Mouse (Mus musculus) intestine, postnatal 0 days (tissue): ENCODE measurements around the gene Fcor. TPM values are rescaled to one million over a fixed set of nuclear protein-coding genes. Genes with fewer than 3 reads are reported as not detected.

ENCODE experiments used
- ATAC-seq: fragments of 200-750 bp; cut with Nextera tagmentation; 2 replicates; pipeline ENCODE4 v1.8.0; 2017; ENCODE audit warnings: mild to moderate bottlenecking, moderate TSS enrichment, moderate library complexity
- H3K27ac ChIP-seq: fragments of 300-500 bp; sonication (generic); 2 replicates; pipeline ENCODE4 v1.5.1; 2014; ENCODE audit warnings: mild to moderate bottlenecking, low read depth, low read length, moderate library complexity
- H3K27me3 ChIP-seq: fragments of 300-500 bp; sonication (generic); replicated peaks from 2 replicates; pipeline ENCODE4 v1.6.1; 2014; ENCODE audit warnings: low read length, mixed read lengths; ENCODE audit not compliant: control insufficient read depth, insufficient read depth
- H3K36me3 ChIP-seq: fragments of 300-500 bp; sonication (generic); 2 replicates; pipeline ENCODE4 v1.6.1; 2014; ENCODE audit warnings: mild to moderate bottlenecking, moderate library complexity; ENCODE audit not compliant: control insufficient read depth, insufficient read depth
- H3K4me1 ChIP-seq: fragments of 300-500 bp; sonication (generic); replicated peaks from 2 replicates; pipeline ENCODE4 v1.6.1; 2014; ENCODE audit warnings: antibody characterized with exemption, low read length, mixed read lengths; ENCODE audit not compliant: control insufficient read depth, insufficient read depth
- H3K4me2 ChIP-seq: fragments of 300-500 bp; sonication (generic); replicated peaks from 2 replicates; pipeline ENCODE4 v1.6.1; 2014; ENCODE audit warnings: low read depth, mild to moderate bottlenecking, moderate library complexity
- H3K4me3 ChIP-seq: fragments of 300-500 bp; sonication (generic); 2 replicates; pipeline ENCODE4 v1.5.1; 2014; ENCODE audit warnings: low read depth, low read length
- H3K9ac ChIP-seq: fragments of 300-500 bp; sonication (generic); 2 replicates; pipeline ENCODE4 v1.6.1; 2014; ENCODE audit warnings: mild to moderate bottlenecking, low read depth, low read length
- H3K9me3 ChIP-seq: fragments of 300-500 bp; sonication (generic); 2 replicates; pipeline ENCODE4 v1.6.1; 2016; ENCODE audit warnings: mixed run types; ENCODE audit not compliant: control insufficient read depth
- CTCF ChIP-seq: sonication (generic); IDR thresholded peaks from 2 replicates; pipeline ENCODE4 v1.5.1; 2016; ENCODE audit warnings: low read depth, mild to moderate bottlenecking, control low read depth, antibody characterized with exemption, moderate library complexity
- WGBS: fragments of 180-500 bp; shearing (Covaris S2); extraction: QIAGEN DNeasy Blood & Tissue Kit; methylation state at CpG from one replicate; pipeline ENCODE4 v1.1.7; 2014; 5-methylcytosine and 5-hydroxymethylcytosine counted together
- polyA plus RNA-seq: library from polyadenylated mRNA; unstranded; fragments of >200 nt; fragmentation: Nextera tagmentation; extraction: Ambion mirVana; gene quantifications from 2 replicates; pipeline ENCODE4 v1.2.1, GENCODE M21; 2015

Gene Fcor
- polyA plus RNA-seq, 1 experiment from 2014 or later, result 2.8 TPM

GRCm38 (mm10) chr8:3676993-3677579 lies 4.9 kb upstream of the Fcor start:
- H3K36me3 ChIP-seq, result peaks cover 31% of the 10 kb centered on the region
- no peaks in the 10 kb centered on the region for H3K4me1 ChIP-seq
- H3K9ac ChIP-seq, result peak overlapping the region; percentile 95
- peak overlapping the region; percentile 89 for H3K27ac ChIP-seq
- peak overlapping the region; percentile 82 for H3K4me2 ChIP-seq
- peak; percentile 9; the same call in 1 of the 2 replicates for ATAC-seq
- H3K9me3 ChIP-seq, result no peaks in the 10 kb centered on the region
- H3K27me3 ChIP-seq, result no peaks in the 10 kb centered on the region
- no peak for TF ChIP-seq CTCF
- peak overlapping the region; percentile 91 for H3K4me3 ChIP-seq
- 2% methylated on average over 15 of the region's 15 CpGs for WGBS

- Histone ChIP-seq H3K4me1 (no peaks in the 10 kb centered on the region), H3K4me3 (peak within 1 kb of the TSS; percentile 91), H3K4me2 (peak within 1 kb of the TSS; percentile 82), H3K9ac (peak within 1 kb of the TSS; percentile 95), H3K36me3 (peaks cover 30% of the 10 kb centered on the region), H3K9me3 (no peaks in the 10 kb centered on the region), H3K27ac (peak within 1 kb of the TSS; percentile 89), H3K27me3 (no peaks in the 10 kb centered on the region)
- peak; percentile 99 for TF ChIP-seq CTCF
- peak; percentile 84 for ATAC-seq
- WGBS, result under 1% methylated on average over 61 of the region's 61 CpGs
Measured at GRCm38 (mm10) chr8:3676131-3676992, 4.2 kb upstream of the Fcor start, which contains the start of gene Trappc5. Trappc5 (plus strand) TSS chr8:3676299.

GRCm38 (mm10) chr8:3674671-3675070 lies 2.5 kb upstream of the Fcor start:
- no peak overlapping the region for H3K4me3 ChIP-seq
- H3K27ac ChIP-seq, result no peak overlapping the region
- H3K36me3 ChIP-seq, result peaks cover 13% of the 10 kb centered on the region
- H3K9me3 ChIP-seq, result no peaks in the 10 kb centered on the region
- H3K4me2 ChIP-seq, result no peak overlapping the region
- no peaks in the 10 kb centered on the region for H3K4me1 ChIP-seq
- no peak for TF ChIP-seq CTCF
- ATAC-seq, result no peak
- 51% methylated on average over 3 of the region's 3 CpGs for WGBS
- no peak overlapping the region for H3K9ac ChIP-seq
- H3K27me3 ChIP-seq, result no peaks in the 10 kb centered on the region

- H3K36me3 ChIP-seq, result no peaks in the 10 kb centered on the region
- H3K27ac ChIP-seq, result no peak overlapping the region
- H3K9ac ChIP-seq, result no peak overlapping the region
- H3K9me3 ChIP-seq, result no peaks in the 10 kb centered on the region
- H3K4me3 ChIP-seq, result no peak overlapping the region
- H3K4me2 ChIP-seq, result no peak overlapping the region
- 85% methylated on average over 2 of the region's 2 CpGs for WGBS
- H3K4me1 ChIP-seq, result no peaks in the 10 kb centered on the region
- no peak for ATAC-seq
- H3K27me3 ChIP-seq, result no peaks in the 10 kb centered on the region
- no peak for TF ChIP-seq CTCF
Measured at GRCm38 (mm10) chr8:3670388-3670787, 1.8 kb downstream of the Fcor start.

- WGBS, result 71% methylated on average over 6 of the region's 6 CpGs
- Histone ChIP-seq H3K9me3 (no peaks in the 10 kb centered on the region), H3K4me2 (no peak within 1 kb of the TSS), H3K27ac (no peak within 1 kb of the TSS), H3K4me3 (no peak within 1 kb of the TSS), H3K4me1 (no peaks in the 10 kb centered on the region), H3K9ac (no peak within 1 kb of the TSS), H3K36me3 (no peaks in the 10 kb centered on the region), H3K27me3 (no peaks in the 10 kb centered on the region)
- TF ChIP-seq CTCF, result no peak
- ATAC-seq, result no peak
Measured at GRCm38 (mm10) chr8:3665507-3665906, 6.7 kb downstream of the Fcor start, which contains the start of gene Mcemp1. Mcemp1 (plus strand) TSS chr8:3665754.

GRCm38 (mm10) chr8:3664405-3664804 lies 7.8 kb downstream of the Fcor start:
- Histone ChIP-seq H3K4me2 (no peak overlapping the region), H3K4me3 (no peak overlapping the region), H3K27ac (no peak overlapping the region), H3K36me3 (no peaks in the 10 kb centered on the region), H3K4me1 (no peaks in the 10 kb centered on the region), H3K27me3 (no peaks in the 10 kb centered on the region), H3K9ac (no peak overlapping the region), H3K9me3 (no peaks in the 10 kb centered on the region)
- no peak for TF ChIP-seq CTCF
- ATAC-seq, result no peak
- 39% methylated on average over 5 of the region's 5 CpGs for WGBS
